Mouse (Mus musculus): ENCODE data around the gene Cers5. TPM values are rescaled to one million over a fixed set of nuclear protein-coding genes. Genes with fewer than 3 reads are reported as not detected.
"Not testable (repeated sequence)": the region's sequence is repeated elsewhere in the genome, so short reads cannot be mapped to it uniquely, and the experiment has no call there.

Cers5 gene
- 80.6 and 85.0 TPM in 2 replicates for polyA plus RNA-seq (2015; fragmentation: Nextera tagmentation; extraction: Ambion mirVana)

- Histone ChIP-seq H3K27ac (peak within 1 kb of the TSS; percentile 95), H3K4me3 (peak within 1 kb of the TSS; percentile 84), H3K4me2 (replicated peaks) (peak within 1 kb of the TSS; percentile 82), H3K4me1 (peaks cover 16% of the 10 kb centered on the region), H3K9ac (peak within 1 kb of the TSS; percentile 93)
- not testable (repeated sequence) for H3K36me3 ChIP-seq; ATAC-seq (ENCODE audit: low FRiP score, low read depth); H3K9me3 ChIP-seq; H3K27me3 ChIP-seq
Measured at GRCm38 (mm10) chr15:99772881-99772924, at the start of gene Cers5. Gene Cers5 (minus strand): TSS chr15:99772885.

- 0 out of 2 replicates have a peak, but pooled peaks cover 3% of the 10 kb centered on the region for H3K9me3 ChIP-seq
- peak overlapping the region; percentile 98 for H3K27ac ChIP-seq
- peaks cover 27% of the 10 kb centered on the region for H3K4me1 ChIP-seq
- peak; percentile 66 for ATAC-seq (ENCODE audit: low FRiP score, low read depth)
- peaks cover 20% of the 10 kb centered on the region for H3K36me3 ChIP-seq
- H3K9ac ChIP-seq, result peak overlapping the region; percentile 91
- H3K27me3 ChIP-seq, result no peaks in the 10 kb centered on the region
- 4% methylated on average over 14 of the region's 14 CpGs for WGBS
- peak overlapping the region; percentile 76 for H3K4me2 ChIP-seq (replicated peaks)
- H3K4me3 ChIP-seq, result peak overlapping the region; percentile 71
Measured at GRCm38 (mm10) chr15:99819621-99820279, 47.1 kb upstream of the Cers5 start.

- H3K4me2 ChIP-seq (replicated peaks), result peak overlapping the region; percentile 76
- H3K27me3 ChIP-seq, result no peaks in the 10 kb centered on the region
- WGBS, result 1% methylated on average over 6 of the region's 6 CpGs
- no peak for ATAC-seq (ENCODE audit: low FRiP score, low read depth)
- H3K36me3 ChIP-seq, result peaks cover 23% of the 10 kb centered on the region
- peaks cover 27% of the 10 kb centered on the region for H3K4me1 ChIP-seq
- peak overlapping the region; percentile 91 for H3K9ac ChIP-seq
- peak overlapping the region; percentile 98 for H3K27ac ChIP-seq
- H3K9me3 ChIP-seq, result 0 out of 2 replicates have a peak, but pooled peaks cover 3% of the 10 kb centered on the region
- H3K4me3 ChIP-seq, result peak overlapping the region; percentile 71
Measured at GRCm38 (mm10) chr15:99819109-99819440, 46.4 kb upstream of the Cers5 start.

GRCm38 (mm10) chr15:99818321-99819108 is 45.8 kb upstream of the Cers5 start:
- Histone ChIP-seq H3K27ac (peak overlapping the region; percentile 98), H3K36me3 (peaks cover 29% of the 10 kb centered on the region), H3K4me3 (peak overlapping the region; percentile 71), H3K4me1 (peaks cover 27% of the 10 kb centered on the region), H3K27me3 (no peaks in the 10 kb centered on the region), H3K4me2 (replicated peaks) (peak overlapping the region; percentile 76), H3K9me3 (0 out of 2 replicates have a peak, but pooled peaks cover 3% of the 10 kb centered on the region), H3K9ac (peak overlapping the region; percentile 91)
- WGBS, result under 1% methylated on average over 13 of the region's 13 CpGs
- peak; percentile 94 for ATAC-seq (ENCODE audit: low FRiP score, low read depth)

GRCm38 (mm10) chr15:99817343-99818235 is 44.9 kb upstream of the Cers5 start:
- peaks cover 31% of the 10 kb centered on the region for H3K36me3 ChIP-seq
- H3K4me3 ChIP-seq, result peak overlapping the region; percentile 71
- peak overlapping the region; percentile 98 for H3K27ac ChIP-seq
- H3K4me1 ChIP-seq, result peaks cover 28% of the 10 kb centered on the region
- peak overlapping the region; percentile 76 for H3K4me2 ChIP-seq (replicated peaks)
- H3K27me3 ChIP-seq, result no peaks in the 10 kb centered on the region
- WGBS, result 10% methylated on average over 8 of the region's 8 CpGs
- no peak for ATAC-seq (ENCODE audit: low FRiP score, low read depth)
- H3K9ac ChIP-seq, result peak overlapping the region; percentile 91
- 0 out of 2 replicates have a peak, but pooled peaks cover 3% of the 10 kb centered on the region for H3K9me3 ChIP-seq

GRCm38 (mm10) chr15:99815999-99816398 is 43.3 kb upstream of the Cers5 start:
- Histone ChIP-seq H3K4me1 (peaks cover 39% of the 10 kb centered on the region), H3K27ac (no peak overlapping the region), H3K4me3 (no peak overlapping the region), H3K27me3 (no peaks in the 10 kb centered on the region), H3K9ac (no peak overlapping the region), H3K9me3 (0 out of 2 replicates have a peak, but pooled peaks cover 3% of the 10 kb centered on the region), H3K4me2 (replicated peaks) (0 out of 2 replicates have a peak overlapping the region, but pooled peaks have one; percentile 76), H3K36me3 (peaks cover 31% of the 10 kb centered on the region)
- 95% methylated on average over 4 of the region's 4 CpGs for WGBS
- ATAC-seq (ENCODE audit: low FRiP score, low read depth), result no peak

- no peak for ATAC-seq (ENCODE audit: low FRiP score, low read depth)
- H3K4me2 ChIP-seq (replicated peaks), result no peak overlapping the region
- no peaks in the 10 kb centered on the region for H3K27me3 ChIP-seq
- peaks cover 34% of the 10 kb centered on the region for H3K36me3 ChIP-seq
- no peak overlapping the region for H3K9ac ChIP-seq
- peaks cover 31% of the 10 kb centered on the region for H3K4me1 ChIP-seq
- no peak overlapping the region for H3K4me3 ChIP-seq
- 90% methylated on average over 24 of the region's 24 CpGs for WGBS
- no peak overlapping the region for H3K27ac ChIP-seq
- 0 out of 2 replicates have a peak, but pooled peaks cover 3% of the 10 kb centered on the region for H3K9me3 ChIP-seq
Measured at GRCm38 (mm10) chr15:99814554-99815260, 42.0 kb upstream of the Cers5 start.

GRCm38 (mm10) chr15:99813639-99814038 is 41.0 kb upstream of the Cers5 start:
- Histone ChIP-seq H3K9me3 (0 out of 2 replicates have a peak, but pooled peaks cover 3% of the 10 kb centered on the region), H3K36me3 (peaks cover 41% of the 10 kb centered on the region), H3K9ac (no peak overlapping the region), H3K4me3 (no peak overlapping the region), H3K27ac (no peak overlapping the region), H3K27me3 (no peaks in the 10 kb centered on the region), H3K4me1 (peaks cover 37% of the 10 kb centered on the region), H3K4me2 (replicated peaks) (no peak overlapping the region)
- WGBS, result 95% methylated on average over 6 of the region's 6 CpGs
- no peak for ATAC-seq (ENCODE audit: low FRiP score, low read depth)

GRCm38 (mm10) chr15:99812097-99812496 is 39.4 kb upstream of the Cers5 start:
- H3K4me3 ChIP-seq, result no peak overlapping the region
- no peak overlapping the region for H3K4me2 ChIP-seq (replicated peaks)
- peaks cover 48% of the 10 kb centered on the region for H3K4me1 ChIP-seq
- ATAC-seq (ENCODE audit: low FRiP score, low read depth), result no peak
- peak overlapping the region; percentile 63 for H3K27ac ChIP-seq
- 48% methylated on average over 7 of the region's 7 CpGs for WGBS
- no peaks in the 10 kb centered on the region for H3K27me3 ChIP-seq
- 0 out of 2 replicates have a peak, but pooled peaks cover 3% of the 10 kb centered on the region for H3K9me3 ChIP-seq
- H3K9ac ChIP-seq, result peak overlapping the region; percentile 35; the same call in 1 of the 2 replicates
- peaks cover 45% of the 10 kb centered on the region for H3K36me3 ChIP-seq

- 35% methylated on average over 21 of the region's 21 CpGs for WGBS
- no peaks in the 10 kb centered on the region for H3K9me3 ChIP-seq
Measured at GRCm38 (mm10) chr15:99807776-99808735, 35.4 kb upstream of the Cers5 start.

GRCm38 (mm10) chr15:99806171-99806570 is 33.5 kb upstream of the Cers5 start:
- Histone ChIP-seq H3K27ac (no peak overlapping the region), H3K27me3 (no peaks in the 10 kb centered on the region), H3K4me1 (peaks cover 49% of the 10 kb centered on the region), H3K4me2 (replicated peaks) (no peak overlapping the region), H3K4me3 (no peak overlapping the region), H3K9me3 (no peaks in the 10 kb centered on the region), H3K36me3 (peaks cover 49% of the 10 kb centered on the region), H3K9ac (no peak overlapping the region)
- 54% methylated on average over 7 of the region's 7 CpGs for whole genome bisulfite sequencing
- ATAC-seq (ENCODE audit: low FRiP score, low read depth), result no peak

More at GRCm38 (mm10) chr15:99807776-99808735, 35.4 kb upstream of the Cers5 start:
- Histone ChIP-seq H3K4me2 (replicated peaks) (peak overlapping the region; percentile 23), H3K27me3 (no peaks in the 10 kb centered on the region), H3K4me1 (peaks cover 47% of the 10 kb centered on the region), H3K27ac (no peak overlapping the region), H3K4me3 (no peak overlapping the region), H3K36me3 (peaks cover 47% of the 10 kb centered on the region), H3K9ac (no peak overlapping the region)
- ATAC-seq (ENCODE audit: low FRiP score, low read depth), result no peak; the same call in 1 of the 2 replicates
